Mouse (Mus musculus) CH12.LX (cell line): ENCODE data around the gene Ndufc2.
"Not testable (repeated sequence)": the region's sequence is repeated elsewhere in the genome, so short reads cannot be mapped to it uniquely, and the experiment has no call there.

Experiments
- CTCF ChIP-seq, 2 experiments: IDR thresholded peaks in 1 of 2; conservative IDR thresholded peaks in 1 of 2; 2 replicates each; pipeline ENCODE4 v1.5.1; 2011 to 2012; ENCODE audit warnings: low read depth in 2 of 2, low read length in 2 of 2, improper control_type of control experiment in 1 of 2, inconsistent platforms in 1 of 2, mild to moderate bottlenecking in 1 of 2, moderate library complexity in 1 of 2
- GABPA ChIP-seq: IDR thresholded peaks from 2 replicates; pipeline ENCODE4 v1.6.1; 2012; ENCODE audit warnings: low read depth, low read length, improper control_type of control experiment, inconsistent platforms; ENCODE audit not compliant: insufficient replicate concordance
- MAX ChIP-seq: IDR thresholded peaks from 2 replicates; pipeline ENCODE4 v1.6.1; 2011; ENCODE audit warnings: low read length, improper control_type of control experiment
- MXI1 ChIP-seq: IDR thresholded peaks from 2 replicates; pipeline ENCODE4 v1.6.1; 2011; ENCODE audit warnings: mild to moderate bottlenecking, low read depth, low read length, improper control_type of control experiment
- PAX5 ChIP-seq: IDR thresholded peaks from 2 replicates; pipeline ENCODE4 v1.6.1; 2012; ENCODE audit warnings: low read length, inconsistent platforms, mixed read lengths
- POLR2A ChIP-seq: IDR thresholded peaks from 2 replicates; pipeline ENCODE4 v1.6.1; 2011; ENCODE audit warnings: low read depth, mild to moderate bottlenecking, improper control_type of control experiment, low read length

- TF ChIP-seq POLR2A; GABPA; MAX; CTCF (conservative IDR thresholded peaks at IDR 0.05 in 1 of 2, IDR thresholded peaks at IDR 0.05 in 1 of 2; ENCODE audit: low read depth in 2 of 2, low read length in 2 of 2); MXI1; PAX5: not testable (repeated sequence)
These were observed 33.7 kb downstream of the Ndufc2 start for GRCm38 (mm10) chr7:97433517-97433916.
